Mouse (Mus musculus) lung, postnatal 0 days (tissue): ENCODE results near the gene Rngtt. TPM values are rescaled to one million over a fixed set of nuclear protein-coding genes. Genes with fewer than 3 reads are reported as not detected.

Experiments used
- ATAC-seq: fragments of 200-750 bp; cut with Nextera tagmentation; 2 replicates; pipeline ENCODE4 v1.8.0; 2017; ENCODE audit warnings: moderate library complexity
- DNase-seq: peaks from one replicate; pipeline ENCODE4 v3.0.0-alpha.2; 2016; ENCODE audit warnings: low spot score
- H3K27ac ChIP-seq: fragments of 300-500 bp; sonication (generic); 2 replicates; pipeline ENCODE4 v1.5.1; 2014; ENCODE audit warnings: antibody characterized with exemption, mild to moderate bottlenecking, low read length, mixed read lengths
- H3K27me3 ChIP-seq: fragments of 300-500 bp; sonication (generic); replicated peaks from 2 replicates; pipeline ENCODE4 v1.6.1; 2014; ENCODE audit warnings: low read length, mixed read lengths; ENCODE audit not compliant: insufficient read depth
- H3K36me3 ChIP-seq: fragments of 300-500 bp; sonication (generic); 2 replicates; pipeline ENCODE4 v1.6.1; 2014; ENCODE audit warnings: low read length, mixed read lengths; ENCODE audit not compliant: insufficient read depth
- H3K4me1 ChIP-seq: fragments of 300-500 bp; sonication (generic); 2 replicates; pipeline ENCODE4 v1.6.1; 2014; ENCODE audit warnings: antibody characterized with exemption, low read depth, low read length, mixed read lengths; ENCODE audit not compliant: insufficient read depth
- H3K4me2 ChIP-seq: fragments of 300-500 bp; sonication (generic); replicated peaks from 2 replicates; pipeline ENCODE4 v1.6.1; 2014; ENCODE audit warnings: low read depth, mild to moderate bottlenecking, low read length, moderate library complexity, mixed read lengths
- H3K4me3 ChIP-seq: fragments of 300-500 bp; sonication (generic); 2 replicates; pipeline ENCODE4 v1.5.1; 2014; ENCODE audit warnings: low read depth, low read length
- H3K9ac ChIP-seq: fragments of 300-500 bp; sonication (generic); replicated peaks from 2 replicates; pipeline ENCODE4 v1.6.1; 2014; ENCODE audit warnings: low read depth, mild to moderate bottlenecking
- H3K9me3 ChIP-seq: fragments of 300-500 bp; sonication (generic); 2 replicates; pipeline ENCODE4 v1.6.1; 2016; ENCODE audit warnings: low read length, mixed read lengths
- CTCF ChIP-seq: IDR thresholded peaks from 2 replicates; pipeline ENCODE4 v1.5.1; 2016; ENCODE audit warnings: antibody characterized with exemption, mild to moderate bottlenecking
- EP300 ChIP-seq: IDR thresholded peaks from 2 replicates; pipeline ENCODE4 v1.6.1; 2016; ENCODE audit warnings: antibody characterized with exemption, mild to moderate bottlenecking, control low read depth
- WGBS: fragments of 180-500 bp; shearing (Covaris S2); extraction: QIAGEN DNeasy Blood & Tissue Kit; methylation state at CpG from one replicate; pipeline ENCODE4 v1.1.7; 2014; 5-methylcytosine and 5-hydroxymethylcytosine counted together
- polyA plus RNA-seq: library from polyadenylated mRNA; unstranded; fragments of >200 nt; fragmentation: Nextera tagmentation; extraction: Ambion mirVana; gene quantifications from 2 replicates; pipeline ENCODE4 v1.2.1, GENCODE M21; 2015

The Rngtt gene
- polyA plus RNA-seq, 1 experiment from 2014 or later: 9.4 TPM

- no peak for DNase-seq
- ATAC-seq: no peak
- TF ChIP-seq EP300 (no peak), CTCF (no peak)
- H3K27me3 ChIP-seq: no peaks in the 10 kb centered on the region
- no peak overlapping the region for H3K27ac ChIP-seq
- H3K4me1 ChIP-seq: peaks cover 2% of the 10 kb centered on the region; the same call in 1 of the 2 replicates
- H3K4me3 ChIP-seq: no peak overlapping the region
- H3K4me2 ChIP-seq: no peak overlapping the region
- H3K36me3 ChIP-seq: no peaks in the 10 kb centered on the region
- no peaks in the 10 kb centered on the region for H3K9me3 ChIP-seq
- 100% methylated on average over 1 of the region's 1 CpGs for WGBS
- no peak overlapping the region for H3K9ac ChIP-seq
Observed at GRCm38 (mm10) chr4:33470671-33471302, 160.7 kb downstream of the Rngtt start.

DNA sequence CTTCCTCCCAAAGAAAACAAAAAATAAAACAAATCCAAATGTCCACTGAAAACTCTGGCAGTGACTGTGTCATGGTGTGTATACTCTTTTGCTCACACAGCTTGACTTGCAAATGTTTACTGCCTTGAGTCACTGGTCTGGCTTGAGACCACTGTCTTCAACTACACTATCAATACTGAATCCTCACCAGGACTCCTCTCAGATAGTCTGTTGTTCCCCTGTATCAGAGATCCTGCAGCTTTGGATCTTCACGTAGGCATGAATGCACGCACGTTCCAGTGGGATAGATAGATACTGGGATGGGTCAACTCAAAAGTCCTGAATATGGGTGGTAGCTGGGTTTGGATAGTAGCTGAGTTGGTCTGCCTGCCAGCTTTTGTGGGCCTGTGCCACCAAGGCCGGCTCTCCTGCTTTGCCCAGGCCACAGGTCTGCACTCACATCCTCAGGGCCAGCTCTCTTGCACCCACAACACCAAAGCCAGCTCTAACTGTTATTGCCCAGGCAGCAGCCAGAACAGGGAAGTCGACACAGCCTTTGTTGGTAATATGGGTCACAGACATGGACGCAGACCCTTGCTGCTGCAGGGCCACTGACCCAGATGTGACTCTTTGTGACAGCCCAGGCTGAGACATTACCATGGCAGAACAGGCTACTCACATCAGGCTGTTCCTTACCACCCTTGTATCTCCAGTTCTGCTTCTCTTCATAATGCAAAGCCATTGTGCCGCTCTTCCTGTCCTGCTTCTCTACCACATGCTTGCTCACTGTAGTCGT is 168.1 kb downstream of the Rngtt start:
- Histone ChIP-seq H3K27me3 (no peaks in the 10 kb centered on the region), H3K9ac (no peak overlapping the region), H3K4me1 (no peaks in the 10 kb centered on the region), H3K4me2 (no peak overlapping the region), H3K4me3 (no peak overlapping the region), H3K9me3 (no peaks in the 10 kb centered on the region), H3K27ac (no peak overlapping the region), H3K36me3 (no peaks in the 10 kb centered on the region)
- DNase-seq: no peak
- no peak for TF ChIP-seq EP300
- TF ChIP-seq CTCF: no peak
- ATAC-seq: no peak
- WGBS: 89% methylated on average over 8 of the region's 8 CpGs

DNA sequence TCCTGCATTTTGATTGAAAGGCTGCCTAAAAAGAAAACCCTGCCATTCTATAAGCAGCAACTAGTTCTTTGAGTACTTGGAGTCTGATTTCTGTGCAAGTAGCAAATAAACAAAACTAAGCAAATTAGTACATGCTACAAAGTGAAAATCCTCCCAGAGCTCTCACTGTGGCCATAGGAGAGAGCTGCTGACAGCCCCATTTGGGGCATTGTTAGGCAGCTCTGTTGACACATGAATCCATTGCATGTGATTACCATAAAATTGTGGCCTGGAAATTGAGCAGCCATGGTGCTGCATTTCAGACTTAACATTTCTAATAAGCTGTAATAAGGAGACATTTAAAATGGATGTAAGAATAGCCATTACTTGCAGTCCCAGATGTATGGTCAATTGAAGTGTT is 171.6 kb downstream of the Rngtt start:
- ATAC-seq (no peak), DNase-seq (no peak)
- Histone ChIP-seq H3K4me1 (no peaks in the 10 kb centered on the region), H3K27me3 (no peaks in the 10 kb centered on the region), H3K4me3 (no peak overlapping the region), H3K27ac (no peak overlapping the region), H3K9me3 (no peaks in the 10 kb centered on the region), H3K9ac (no peak overlapping the region), H3K36me3 (no peaks in the 10 kb centered on the region), H3K4me2 (no peak overlapping the region)
- TF ChIP-seq CTCF: no peak
- no peak for TF ChIP-seq EP300

DNA sequence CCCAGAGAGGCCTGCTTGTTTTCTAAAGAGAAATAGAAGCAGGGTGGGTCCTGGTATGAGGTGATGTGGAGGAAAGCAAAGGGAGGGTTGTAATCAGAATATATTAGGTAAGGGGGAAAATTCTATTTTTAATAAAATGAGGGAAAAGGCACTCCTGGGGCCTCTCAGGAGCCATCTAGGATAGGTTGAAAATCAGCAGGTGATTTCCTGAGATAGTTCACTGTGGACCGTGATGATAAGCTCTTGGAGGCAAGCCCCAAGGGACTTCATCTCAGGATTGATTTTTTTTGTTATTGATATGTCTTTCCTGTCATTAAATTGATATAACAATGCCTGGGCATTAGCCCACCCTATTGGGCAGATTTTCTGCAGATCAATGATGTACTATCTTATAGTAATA is 175.9 kb downstream of the Rngtt start:
- Histone ChIP-seq H3K9me3 (no peaks in the 10 kb centered on the region), H3K27me3 (no peaks in the 10 kb centered on the region), H3K4me1 (no peaks in the 10 kb centered on the region), H3K27ac (no peak overlapping the region), H3K9ac (no peak overlapping the region), H3K4me2 (no peak overlapping the region), H3K36me3 (no peaks in the 10 kb centered on the region), H3K4me3 (no peak overlapping the region)
- 97% methylated on average over 1 of the region's 1 CpGs for WGBS
- no peak for ATAC-seq
- no peak for DNase-seq
- TF ChIP-seq EP300: no peak
- no peak for TF ChIP-seq CTCF

- 38% methylated on average over 1 of the region's 1 CpGs for WGBS
- Histone ChIP-seq H3K4me3 (no peak overlapping the region), H3K36me3 (no peaks in the 10 kb centered on the region), H3K9me3 (no peaks in the 10 kb centered on the region), H3K27ac (no peak overlapping the region), H3K9ac (no peak overlapping the region), H3K27me3 (no peaks in the 10 kb centered on the region), H3K4me2 (no peak overlapping the region), H3K4me1 (no peaks in the 10 kb centered on the region)
- no peak for TF ChIP-seq CTCF
- TF ChIP-seq EP300: no peak
- DNase-seq (no peak), ATAC-seq (no peak)
Observed at GRCm38 (mm10) chr4:33491108-33491507, 181.0 kb downstream of the Rngtt start.

- no peak for ATAC-seq
- WGBS: 96% methylated on average over 2 of the region's 2 CpGs
- no peak overlapping the region for H3K4me2 ChIP-seq
- no peaks in the 10 kb centered on the region for H3K9me3 ChIP-seq
- H3K4me3 ChIP-seq: no peak overlapping the region
- no peak overlapping the region for H3K9ac ChIP-seq
- no peaks in the 10 kb centered on the region for H3K36me3 ChIP-seq
- DNase-seq: no peak
- TF ChIP-seq CTCF (no peak), EP300 (no peak)
- H3K4me1 ChIP-seq: no peaks in the 10 kb centered on the region
- H3K27ac ChIP-seq: no peak overlapping the region
- no peaks in the 10 kb centered on the region for H3K27me3 ChIP-seq
Observed at GRCm38 (mm10) chr4:33494377-33494776, 184.3 kb downstream of the Rngtt start.
